Mouse (Mus musculus) frontal cortex, postnatal 10 days (tissue): Measurements from ENCODE around the gene Eif4g2.

ENCODE experiments used
- DNase-seq, 2 experiments: peaks; one replicate each; pipeline ENCODE4 v3.0.0; 2022; ENCODE audit warnings: low spot score in 2 of 2, mixed read lengths in 1 of 2

The Eif4g2 gene

GRCm38 (mm10) chr7:111082822-111083732, at the start of gene Eif4g2:
Gene Eif4g2, minus strand, starts transcription at chr7:111083030.
- DNase-seq, result peak; percentile 98 to 99

- no peak for DNase-seq
Observed at GRCm38 (mm10) chr7:111132596-111132995, 49.8 kb upstream of the Eif4g2 start.

- DNase-seq, result no peak
Observed at GRCm38 (mm10) chr7:111126636-111127395, 44.0 kb upstream of the Eif4g2 start.

- DNase-seq, result no peak
Observed at GRCm38 (mm10) chr7:111123761-111124546, 41.1 kb upstream of the Eif4g2 start.

- peak; percentile 94 to 97 for DNase-seq
Observed at GRCm38 (mm10) chr7:111122531-111123130, 39.8 kb upstream of the Eif4g2 start.

- peak; percentile 38 to 66 for DNase-seq
Observed at GRCm38 (mm10) chr7:111122084-111122530, 39.3 kb upstream of the Eif4g2 start.

GRCm38 (mm10) chr7:111121522-111121921, 38.7 kb upstream of the Eif4g2 start:
- DNase-seq, result no peak

- no peak for DNase-seq
Observed at GRCm38 (mm10) chr7:111109561-111109960, 26.7 kb upstream of the Eif4g2 start.

- DNase-seq, result no peak
Observed at GRCm38 (mm10) chr7:111109161-111109560, 26.3 kb upstream of the Eif4g2 start.

- no peak for DNase-seq
Observed at GRCm38 (mm10) chr7:111098196-111098595, 15.4 kb upstream of the Eif4g2 start.

GRCm38 (mm10) chr7:111095169-111095568, 12.3 kb upstream of the Eif4g2 start:
- no peak for DNase-seq

- DNase-seq, result no peak
Observed at GRCm38 (mm10) chr7:111085153-111085552, 2.3 kb upstream of the Eif4g2 start.

GRCm38 (mm10) chr7:111084443-111084842, 1.6 kb upstream of the Eif4g2 start:
- DNase-seq, result no peak

GRCm38 (mm10) chr7:111083733-111084120, 897 bp upstream of the Eif4g2 start:
- DNase-seq, result no peak

- peak; percentile 78 to 82 for DNase-seq
Observed at GRCm38 (mm10) chr7:111082043-111082821, 598 bp downstream of the Eif4g2 start.

GRCm38 (mm10) chr7:111080876-111081275, 2.0 kb downstream of the Eif4g2 start:
- DNase-seq, result no peak

GRCm38 (mm10) chr7:111080026-111080425, 2.8 kb downstream of the Eif4g2 start:
- no peak for DNase-seq

- DNase-seq, result no peak
Observed at GRCm38 (mm10) chr7:111078271-111078670, 4.6 kb downstream of the Eif4g2 start.

GRCm38 (mm10) chr7:111075288-111075687, 7.5 kb downstream of the Eif4g2 start:
- DNase-seq, result no peak

- DNase-seq, result no peak
Observed at GRCm38 (mm10) chr7:111072410-111072809, 10.4 kb downstream of the Eif4g2 start.

GRCm38 (mm10) chr7:111070167-111070496, 12.7 kb downstream of the Eif4g2 start:
- DNase-seq, result no peak
